In the genomic region with DNA sequence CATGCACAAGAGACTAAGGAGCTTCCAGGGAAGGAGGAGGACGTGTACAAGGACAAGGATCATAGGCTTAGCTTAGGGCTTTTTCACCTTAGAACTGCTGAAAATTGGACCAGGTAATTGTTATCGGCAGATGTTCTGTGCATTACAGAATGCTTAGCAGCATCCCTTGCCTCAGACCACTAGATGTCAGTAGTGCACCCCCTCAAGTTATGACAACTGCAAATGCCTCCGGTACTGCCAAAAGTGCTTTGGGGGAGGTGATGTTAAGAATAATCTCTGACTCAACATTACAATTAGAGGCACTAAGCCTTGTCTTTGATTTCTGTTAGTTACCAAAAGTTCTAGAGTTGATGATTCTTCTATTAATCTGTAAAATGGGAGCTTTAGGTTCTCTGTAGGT, we compare ENCODE assay signal across 8 mouse cellular contexts. TPM values are rescaled to one million over a fixed set of nuclear protein-coding genes. Genes with fewer than 3 reads are reported as not detected.
A peak's percentile ranks its signal among the peaks of the same experiment; 100 is the strongest.
DNase-seq lines count a peak whose midpoint lies in the region; ATAC-seq and TF ChIP-seq lines count a peak whose summit lies in the region.
"Had no signal": no experiment of that assay in that cellular context is flagged by ENCODE, and none has a peak within 500 bp of the region (broad histone marks: within the 10 kb centered on the region; RNA-seq: fewer than 3 reads in every experiment).

No protein-coding gene starts in this region.

- peak; percentile 60; the same call in 1 of the 2 replicates for TF ChIP-seq CTCF in brain, embryonic 14.5 days (IDR thresholded peaks at IDR 0.05; ENCODE audit: borderline replicate concordance, extremely low read depth, insufficient read depth, insufficient read length)

- no peaks in the 10 kb centered on the region for H3K36me3 ChIP-seq in ES-E14 (ENCODE audit: control insufficient read depth, insufficient read depth, low read length, poor library complexity, severe bottlenecking)
- H3K36me3 ChIP-seq: embryonic facial prominence, embryonic 12.5 days had no signal

- H3K9ac ChIP-seq in ES-E14 (ENCODE audit: insufficient read depth, low read depth, low read length, poor library complexity, severe bottlenecking): no peak overlapping the region
- H3K9ac ChIP-seq: embryonic facial prominence, embryonic 12.5 days had no signal

- TF ChIP-seq POLR2A in brain, embryonic 14.5 days (IDR thresholded peaks at IDR 0.05; ENCODE audit: borderline replicate concordance, extremely low read depth, insufficient read depth, insufficient read length, poor library complexity, severe bottlenecking): no peak

- no peaks in the 10 kb centered on the region for H3K9me3 ChIP-seq in ES-E14 (ENCODE audit: control insufficient read depth, insufficient read depth, low read depth, low read length)
- H3K9me3 ChIP-seq: embryonic facial prominence, embryonic 12.5 days had no signal

- in situ Hi-C loops in ES-E14 (cut with MboI; ENCODE audit: low sequenced_read_pairs in 2 of 2, unreplicated experiment in 2 of 2): no loop called here

- peak; percentile 1 to 2 for DNase-seq in kidney, postnatal 4 days
- DNase-seq in kidney, adult 11 months: no peak
- DNase-seq in ES-E14 (ENCODE audit: low read depth, low spot score): peak; percentile 21
- peak; percentile 64 for DNase-seq in brain, embryonic 14.5 days (ENCODE audit: low read depth)
- peak; percentile 3 to 36 for DNase-seq in frontal cortex, postnatal 36 days (ENCODE audit: low spot score in 2 of 2)
- DNase-seq in ovary, postnatal 10 days (ENCODE audit: low spot score): no peak

- no peak overlapping the region for H3K4me3 ChIP-seq in ES-E14 (ENCODE audit: insufficient read depth in 1 of 2, low read depth in 1 of 2, low read length in 2 of 2, poor library complexity in 1 of 2, severe bottlenecking in 1 of 2)
- H3K4me3 ChIP-seq: embryonic facial prominence, embryonic 12.5 days had no signal

- no peak overlapping the region for H3K27ac ChIP-seq in ES-E14 (ENCODE audit: insufficient read depth, low read depth, low read length, poor library complexity, severe bottlenecking)
- H3K27ac ChIP-seq: embryonic facial prominence, embryonic 12.5 days had no signal

- H3K4me1 ChIP-seq in ES-E14 (ENCODE audit: control insufficient read depth in 2 of 2, insufficient read depth in 2 of 2, low read length in 2 of 2, poor library complexity in 1 of 2): no peaks in the 10 kb centered on the region
- H3K4me1 ChIP-seq: embryonic facial prominence, embryonic 12.5 days had no signal

- ATAC-seq in erythroblast, adult 5-6 weeks (replicated peaks; ENCODE audit: low FRiP score, poor library complexity, severe bottlenecking): no peak

TF ChIP-seq in ES-E14, 5 proteins besides CTCF, POLR2A, EP300 and RAD21:
- no peak for TF ChIP-seq ZNF384 (IDR thresholded peaks at IDR 0.05; ENCODE audit: low read depth, low read length)
- TF ChIP-seq ZC3H11A (IDR thresholded peaks at IDR 0.05; ENCODE audit: borderline replicate concordance, low read depth, low read length): no peak
- no peak for TF ChIP-seq CHD2 (IDR thresholded peaks at IDR 0.05; ENCODE audit: low read depth, low read length)
- TF ChIP-seq HCFC1 (IDR thresholded peaks at IDR 0.05; ENCODE audit: borderline replicate concordance, insufficient read depth, low read length): no peak
- TF ChIP-seq MAFK (IDR thresholded peaks at IDR 0.05; ENCODE audit: insufficient read depth, low read depth, low read length): no peak

RNA-seq across cellular contexts. Expression of gene Ldoc1, which starts 56.2 kb away (rescaled TPM):
- 3.3 and 4.8 TPM in 2 replicates for total RNA-seq in ES-E14 (2012; rRNA removed)
- 2.5 and 4.7 TPM in 2 replicates for polyA plus RNA-seq in brain, embryonic 14.5 days (2012; rRNA removed)
- not detected in 2 replicates for total RNA-seq in erythroblast, adult 5-6 weeks (2015; ENCODE audit: low replicate concordance)
- total RNA-seq in erythroblast, adult 5-6 weeks (2017; ENCODE audit: low replicate concordance): not detected in 2 replicates

Comparison
In these comparisons a context has a peak if more than half of its experiments do, and no peak if none do; other contexts are left out.
1. DNase-seq: peak in kidney, postnatal 4 days (2 of 2), ES-E14 (single experiment), brain, embryonic 14.5 days (single experiment) and frontal cortex, postnatal 36 days (2 of 2); none in kidney, adult 11 months (single experiment) and ovary, postnatal 10 days (single experiment).